Mouse (Mus musculus) layer of hippocampus, postnatal 25 days (tissue): ENCODE data around the gene Ralgps1. TPM values are rescaled to one million over a fixed set of nuclear protein-coding genes. Genes with fewer than 3 reads are reported as not detected.
A peak's percentile ranks its signal among the peaks of the same experiment; 100 is the strongest.

Source experiments
- DNase-seq, 2 experiments: peaks; one replicate each; pipeline ENCODE4 v3.0.0; 2022; ENCODE audit warnings: mixed read lengths in 2 of 2, low spot score in 1 of 2; ENCODE audit errors: extremely low spot score in 1 of 2
- total RNA-seq, 2 experiments: library from RNA; stranded (reverse); gene quantifications; 2 replicates each; pipeline ENCODE4 v1.2.3; 2021

The Ralgps1 gene
- total RNA-seq, 2 experiments from 2014 or later: 53.9 to 63.2 TPM

GRCm38 (mm10) chr2:33363890-33364289 is 7.4 kb downstream of the Ralgps1 start:
- no peak for DNase-seq

GRCm38 (mm10) chr2:33361139-33361716 is 10.1 kb downstream of the Ralgps1 start:
- no peak for DNase-seq

GRCm38 (mm10) chr2:33360564-33360963 is 10.7 kb downstream of the Ralgps1 start:
- peak in 1 of 2 experiments; percentile 2 for DNase-seq

GRCm38 (mm10) chr2:33359184-33359583 is 12.1 kb downstream of the Ralgps1 start:
- DNase-seq: no peak

GRCm38 (mm10) chr2:33357250-33357838 is 13.9 kb downstream of the Ralgps1 start:
- DNase-seq: no peak

- peak; percentile 74 to 83 for DNase-seq
These were observed 15.7 kb downstream of the Ralgps1 start for GRCm38 (mm10) chr2:33355558-33355957.

GRCm38 (mm10) chr2:33353432-33353831 is 17.9 kb downstream of the Ralgps1 start:
- DNase-seq: no peak

- no peak for DNase-seq
These were observed 19.8 kb downstream of the Ralgps1 start for GRCm38 (mm10) chr2:33351449-33351848.

GRCm38 (mm10) chr2:33350921-33351320 is 20.4 kb downstream of the Ralgps1 start:
- no peak for DNase-seq

- no peak for DNase-seq
These were observed 21.7 kb downstream of the Ralgps1 start for GRCm38 (mm10) chr2:33349581-33349980.

GRCm38 (mm10) chr2:33349081-33349480 is 22.2 kb downstream of the Ralgps1 start:
- peak; percentile 50 to 85 for DNase-seq

GRCm38 (mm10) chr2:33348260-33348659 is 23.0 kb downstream of the Ralgps1 start:
- no peak for DNase-seq

- DNase-seq: peak in 1 of 2 experiments; percentile 59
These were observed 23.7 kb downstream of the Ralgps1 start for GRCm38 (mm10) chr2:33347607-33348006.

GRCm38 (mm10) chr2:33346749-33347148 is 24.5 kb downstream of the Ralgps1 start:
- no peak for DNase-seq

GRCm38 (mm10) chr2:33345956-33346355 is 25.3 kb downstream of the Ralgps1 start:
- no peak for DNase-seq

- no peak for DNase-seq
These were observed 25.8 kb downstream of the Ralgps1 start for GRCm38 (mm10) chr2:33345475-33345874.

GRCm38 (mm10) chr2:33343413-33343812 is 27.9 kb downstream of the Ralgps1 start:
- no peak for DNase-seq

- DNase-seq: no peak
These were observed 29.1 kb downstream of the Ralgps1 start for GRCm38 (mm10) chr2:33342148-33342547.

- no peak for DNase-seq
These were observed 35.5 kb downstream of the Ralgps1 start for GRCm38 (mm10) chr2:33335789-33336188.

- no peak for DNase-seq
These were observed 41.7 kb downstream of the Ralgps1 start for GRCm38 (mm10) chr2:33329622-33330021.

GRCm38 (mm10) chr2:33328941-33329340 is 42.3 kb downstream of the Ralgps1 start:
- DNase-seq: no peak

GRCm38 (mm10) chr2:33325359-33325758 is 45.9 kb downstream of the Ralgps1 start:
- no peak for DNase-seq
